Mouse (Mus musculus): Measurements from ENCODE around the gene Tsga10. TPM values are rescaled to one million over a fixed set of nuclear protein-coding genes. Genes with fewer than 3 reads are reported as not detected.
A peak's percentile ranks its signal among the peaks of the same experiment; 100 is the strongest.
"Not testable (repeated sequence)": the region's sequence is repeated elsewhere in the genome, so short reads cannot be mapped to it uniquely, and the experiment has no call there.

Gene Tsga10
- polyA plus RNA-seq, 1 experiment from 2014 or later, result 4.8 TPM

GRCm38 (mm10) chr1:37717415-37718195, 148.6 kb downstream of the Tsga10 start:
- Histone ChIP-seq H3K9ac (no peak overlapping the region), H3K9me3 (no peaks in the 10 kb centered on the region), H3K4me3 (replicated peaks) (no peak overlapping the region), H3K4me1 (peaks cover 8% of the 10 kb centered on the region; the same call in 1 of the 2 replicates), H3K27me3 (replicated peaks) (0 out of 2 replicates have a peak, but pooled peaks cover 6% of the 10 kb centered on the region), H3K36me3 (no peaks in the 10 kb centered on the region), H3K4me2 (no peak overlapping the region), H3K27ac (no peak overlapping the region)
- 76% methylated on average over 14 of the region's 14 CpGs for WGBS
- no peak for ATAC-seq (ENCODE audit: insufficient read depth, low FRiP score, low read depth)

- not testable (repeated sequence) for H3K4me2 ChIP-seq; H3K36me3 ChIP-seq; H3K4me1 ChIP-seq; H3K9me3 ChIP-seq; H3K27me3 ChIP-seq (replicated peaks); H3K4me3 ChIP-seq (replicated peaks); H3K9ac ChIP-seq
- H3K27ac ChIP-seq, result peak overlapping the region; percentile 12; the same call in 1 of the 2 replicates
- 49% methylated on average over 4 of the region's 4 CpGs for WGBS
- ATAC-seq (ENCODE audit: insufficient read depth, low FRiP score, low read depth), result peak; percentile 59
These were observed 153.9 kb downstream of the Tsga10 start for GRCm38 (mm10) chr1:37712357-37712737.

- H3K9me3 ChIP-seq, result no peaks in the 10 kb centered on the region
- no peaks in the 10 kb centered on the region for H3K27me3 ChIP-seq (replicated peaks)
- H3K9ac ChIP-seq, result no peak overlapping the region
- no peak for ATAC-seq (ENCODE audit: insufficient read depth, low FRiP score, low read depth)
- no peak overlapping the region for H3K4me3 ChIP-seq (replicated peaks)
- WGBS, result 76% methylated on average over 10 of the region's 10 CpGs
- no peaks in the 10 kb centered on the region for H3K36me3 ChIP-seq
- no peak overlapping the region for H3K4me2 ChIP-seq
- peak overlapping the region; percentile 12; the same call in 1 of the 2 replicates for H3K27ac ChIP-seq
- 0 out of 2 replicates have a peak, but pooled peaks cover 4% of the 10 kb centered on the region for H3K4me1 ChIP-seq
These were observed 154.5 kb downstream of the Tsga10 start for GRCm38 (mm10) chr1:37711596-37712356.

- H3K27me3 ChIP-seq (replicated peaks), result no peaks in the 10 kb centered on the region
- no peak for ATAC-seq (ENCODE audit: insufficient read depth, low FRiP score, low read depth)
- H3K9ac ChIP-seq, result no peak overlapping the region
- no peaks in the 10 kb centered on the region for H3K36me3 ChIP-seq
- WGBS, result 89% methylated on average over 5 of the region's 5 CpGs
- H3K9me3 ChIP-seq, result no peaks in the 10 kb centered on the region
- no peak overlapping the region for H3K4me3 ChIP-seq (replicated peaks)
- 0 out of 2 replicates have a peak, but pooled peaks cover 4% of the 10 kb centered on the region for H3K4me1 ChIP-seq
- H3K4me2 ChIP-seq, result no peak overlapping the region
- H3K27ac ChIP-seq, result no peak overlapping the region
These were observed 155.1 kb downstream of the Tsga10 start for GRCm38 (mm10) chr1:37711082-37711481.

GRCm38 (mm10) chr1:37709736-37710135, 156.5 kb downstream of the Tsga10 start:
- Histone ChIP-seq H3K9ac (no peak overlapping the region), H3K4me1 (0 out of 2 replicates have a peak, but pooled peaks cover 4% of the 10 kb centered on the region), H3K36me3 (no peaks in the 10 kb centered on the region), H3K27ac (no peak overlapping the region), H3K4me3 (replicated peaks) (no peak overlapping the region), H3K9me3 (no peaks in the 10 kb centered on the region), H3K27me3 (replicated peaks) (no peaks in the 10 kb centered on the region), H3K4me2 (no peak overlapping the region)
- 71% methylated on average over 8 of the region's 8 CpGs for WGBS
- no peak for ATAC-seq (ENCODE audit: insufficient read depth, low FRiP score, low read depth)

GRCm38 (mm10) chr1:37708270-37708955, 157.8 kb downstream of the Tsga10 start:
- Histone ChIP-seq H3K27ac (no peak overlapping the region), H3K4me3 (replicated peaks) (no peak overlapping the region), H3K4me2 (no peak overlapping the region), H3K36me3 (no peaks in the 10 kb centered on the region), H3K27me3 (replicated peaks) (no peaks in the 10 kb centered on the region), H3K4me1 (0 out of 2 replicates have a peak, but pooled peaks cover 4% of the 10 kb centered on the region), H3K9me3 (no peaks in the 10 kb centered on the region), H3K9ac (no peak overlapping the region)
- WGBS, result 83% methylated on average over 6 of the region's 6 CpGs
- no peak for ATAC-seq (ENCODE audit: insufficient read depth, low FRiP score, low read depth)

Other genes starting within 250 kb of the Tsga10 start
- 13.3 and 15.0 TPM in 2 replicates for gene 2010300C02Rik, start 146.3 kb downstream of the Tsga10 start, polyA plus RNA-seq (2015; fragmentation: Nextera tagmentation; extraction: Ambion mirVana)
- 8.1 and 10.2 TPM in 2 replicates for gene Lipt1, start 5.3 kb upstream of the Tsga10 start, polyA plus RNA-seq (2015; fragmentation: Nextera tagmentation; extraction: Ambion mirVana)
- 28.5 and 29.5 TPM in 2 replicates for gene Mitd1, start 24.0 kb upstream of the Tsga10 start, polyA plus RNA-seq (2015; fragmentation: Nextera tagmentation; extraction: Ambion mirVana)
- 227 and 243 TPM in 2 replicates for gene Mrpl30, start 24.0 kb upstream of the Tsga10 start, polyA plus RNA-seq (2015; fragmentation: Nextera tagmentation; extraction: Ambion mirVana)
- not detected in 2 replicates for gene Lyg2, start 50.1 kb upstream of the Tsga10 start, polyA plus RNA-seq (2015; fragmentation: Nextera tagmentation; extraction: Ambion mirVana)
- gene Lyg1, start 91.3 kb upstream of the Tsga10 start, polyA plus RNA-seq (2015; fragmentation: Nextera tagmentation; extraction: Ambion mirVana), result not detected in 2 replicates
- 128 and 132 TPM in 2 replicates for gene Txndc9, start 131.5 kb upstream of the Tsga10 start, polyA plus RNA-seq (2015; fragmentation: Nextera tagmentation; extraction: Ambion mirVana)
- gene Eif5b, start 131.6 kb upstream of the Tsga10 start, polyA plus RNA-seq (2015; fragmentation: Nextera tagmentation; extraction: Ambion mirVana), result 32.5 and 33.1 TPM in 2 replicates